Mouse (Mus musculus) liver, embryonic 11.5 days (tissue): ENCODE measurements around the gene Gm11034. TPM values are rescaled to one million over a fixed set of nuclear protein-coding genes. Genes with fewer than 3 reads are reported as not detected.

Experiments used
- ATAC-seq: fragments of 200-750 bp; cut with Nextera tagmentation; replicated peaks from 2 replicates; pipeline ENCODE4 v1.8.0; 2017; ENCODE audit warnings: moderate number of reproducible peaks, mild to moderate bottlenecking, moderate TSS enrichment, moderate library complexity; ENCODE audit not compliant: low FRiP score
- DNase-seq: peaks from one replicate; pipeline ENCODE4 v3.0.0-alpha.2; 2017; ENCODE audit warnings: low spot score
- H3K27ac ChIP-seq: fragments of 300-500 bp; sonication (generic); 2 replicates; pipeline ENCODE4 v1.5.1; 2014; ENCODE audit warnings: mild to moderate bottlenecking, low read depth, low read length, control low read depth
- H3K27me3 ChIP-seq: fragments of 300-500 bp; sonication (generic); replicated peaks from 2 replicates; pipeline ENCODE4 v1.6.1; 2014; ENCODE audit warnings: low read length, mixed read lengths; ENCODE audit not compliant: control insufficient read depth, insufficient read depth
- H3K36me3 ChIP-seq: fragments of 300-500 bp; sonication (generic); 2 replicates; pipeline ENCODE4 v1.6.1; 2014; ENCODE audit warnings: mild to moderate bottlenecking, low read length, moderate library complexity, mixed read lengths; ENCODE audit not compliant: control insufficient read depth, insufficient read depth
- H3K4me1 ChIP-seq: fragments of 300-500 bp; sonication (generic); replicated peaks from 2 replicates; pipeline ENCODE4 v1.6.1; 2014; ENCODE audit warnings: low read length, mixed read lengths; ENCODE audit not compliant: control insufficient read depth, insufficient read depth
- H3K4me2 ChIP-seq: fragments of 300-500 bp; sonication (generic); 2 replicates; pipeline ENCODE4 v1.6.1; 2014; ENCODE audit warnings: mild to moderate bottlenecking, control low read depth, moderate library complexity
- H3K4me3 ChIP-seq: fragments of 300-500 bp; sonication (generic); 2 replicates; pipeline ENCODE4 v1.5.1; 2014; ENCODE audit warnings: low read depth, low read length, control low read depth
- H3K9ac ChIP-seq: fragments of 300-500 bp; sonication (generic); 2 replicates; pipeline ENCODE4 v1.6.1; 2014; ENCODE audit warnings: low read depth, low read length, control low read depth
- H3K9me3 ChIP-seq: fragments of 300-500 bp; sonication (generic); 2 replicates; pipeline ENCODE4 v1.6.1; 2016; ENCODE audit warnings: low read length, inconsistent platforms, mixed read lengths; ENCODE audit not compliant: control insufficient read depth
- WGBS: fragments of 180-500 bp; shearing (Covaris S2); extraction: QIAGEN DNeasy Blood & Tissue Kit; methylation state at CpG from one replicate; pipeline ENCODE4 v1.1.7; 2014; 5-methylcytosine and 5-hydroxymethylcytosine counted together
- polyA plus RNA-seq: library from polyadenylated mRNA; unstranded; fragments of >200 nt; fragmentation: Nextera tagmentation; extraction: Ambion mirVana; gene quantifications from 2 replicates; pipeline ENCODE4 v1.2.1, GENCODE M21; 2014

The Gm11034 gene
- polyA plus RNA-seq, 1 experiment from 2014 or later, result not detected

DNA sequence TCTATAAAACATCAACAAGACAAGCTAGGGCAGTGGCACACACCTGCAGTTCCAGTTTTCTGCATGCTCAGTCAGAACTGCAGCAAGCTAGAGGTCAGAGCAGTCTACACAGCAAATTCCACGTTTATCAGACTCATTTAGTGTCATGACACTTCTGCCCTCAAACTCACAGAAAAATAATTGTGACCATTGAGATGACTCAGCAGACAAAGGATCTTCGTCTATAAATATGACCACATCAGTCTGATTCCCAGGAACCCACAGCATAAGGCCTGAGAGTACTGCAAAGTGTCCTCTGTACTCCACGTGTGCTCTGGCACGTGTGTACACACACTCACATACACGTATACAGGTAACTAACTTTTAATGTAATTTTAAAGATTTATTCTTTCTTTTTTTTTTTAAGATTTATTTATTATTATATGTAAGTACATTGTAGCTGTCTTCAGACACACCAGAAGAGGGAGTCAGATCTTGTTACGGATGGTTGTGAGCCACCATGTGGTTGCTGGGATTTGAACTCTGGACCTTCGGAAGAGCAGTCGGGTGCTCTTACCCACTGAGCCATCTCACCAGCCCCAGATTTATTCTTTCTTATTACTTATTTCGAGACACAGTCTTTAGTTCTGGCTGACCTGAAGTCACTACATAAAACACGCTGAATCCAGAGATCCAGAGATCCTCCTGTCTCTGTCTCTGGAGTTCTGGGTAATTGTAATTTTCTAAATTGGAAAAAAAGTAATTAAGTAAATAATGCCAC is 5.5 kb upstream of the Gm11034 start:
- Histone ChIP-seq H3K36me3 (peaks cover 22% of the 10 kb centered on the region), H3K4me2 (peak overlapping the region; percentile 92), H3K9me3 (no peaks in the 10 kb centered on the region), H3K27me3 (no peaks in the 10 kb centered on the region), H3K4me1 (peaks cover 8% of the 10 kb centered on the region), H3K9ac (no peak overlapping the region), H3K4me3 (peak overlapping the region; percentile 89), H3K27ac (peak overlapping the region; percentile 66; the same call in 1 of the 2 replicates)
- DNase-seq (no peak), ATAC-seq (no peak)
- 78% methylated on average over 9 of the region's 10 CpGs for WGBS

GRCm38 (mm10) chr8:72215871-72216270 is 2.4 kb upstream of the Gm11034 start:
- Histone ChIP-seq H3K9ac (no peak overlapping the region), H3K4me1 (peaks cover 7% of the 10 kb centered on the region), H3K27ac (no peak overlapping the region), H3K4me3 (no peak overlapping the region), H3K36me3 (no peaks in the 10 kb centered on the region; the same call in 1 of the 2 replicates), H3K4me2 (no peak overlapping the region), H3K27me3 (no peaks in the 10 kb centered on the region), H3K9me3 (no peaks in the 10 kb centered on the region)
- DNase-seq, result no peak
- 24% methylated on average over 1 of the region's 1 CpGs for WGBS
- ATAC-seq, result no peak

- Histone ChIP-seq H3K36me3 (no peaks in the 10 kb centered on the region), H3K9me3 (no peaks in the 10 kb centered on the region), H3K27me3 (no peaks in the 10 kb centered on the region), H3K27ac (no peak overlapping the region), H3K4me3 (no peak overlapping the region), H3K4me2 (no peak overlapping the region), H3K9ac (no peak overlapping the region), H3K4me1 (no peaks in the 10 kb centered on the region)
- no peak for ATAC-seq
- WGBS, result 49% methylated on average over 2 of the region's 2 CpGs
- DNase-seq, result no peak
Measured at GRCm38 (mm10) chr8:72215060-72215459, 1.6 kb upstream of the Gm11034 start.

GRCm38 (mm10) chr8:72212751-72213150 is 685 bp downstream of the Gm11034 start, which contains the start of gene Cib3:
Gene Cib3 (minus strand): TSS chr8:72212837.
- ATAC-seq (no peak), DNase-seq (no peak)
- 59% methylated on average over 4 of the region's 4 CpGs for WGBS
- no peak within 1 kb of the TSS for H3K4me2 ChIP-seq
- no peaks in the 10 kb centered on the region for H3K36me3 ChIP-seq
- no peaks in the 10 kb centered on the region for H3K4me1 ChIP-seq
- H3K9ac ChIP-seq, result no peak within 1 kb of the TSS
- no peaks in the 10 kb centered on the region for H3K27me3 ChIP-seq
- no peaks in the 10 kb centered on the region for H3K9me3 ChIP-seq
- H3K27ac ChIP-seq, result no peak within 1 kb of the TSS
- no peak within 1 kb of the TSS for H3K4me3 ChIP-seq

DNA sequence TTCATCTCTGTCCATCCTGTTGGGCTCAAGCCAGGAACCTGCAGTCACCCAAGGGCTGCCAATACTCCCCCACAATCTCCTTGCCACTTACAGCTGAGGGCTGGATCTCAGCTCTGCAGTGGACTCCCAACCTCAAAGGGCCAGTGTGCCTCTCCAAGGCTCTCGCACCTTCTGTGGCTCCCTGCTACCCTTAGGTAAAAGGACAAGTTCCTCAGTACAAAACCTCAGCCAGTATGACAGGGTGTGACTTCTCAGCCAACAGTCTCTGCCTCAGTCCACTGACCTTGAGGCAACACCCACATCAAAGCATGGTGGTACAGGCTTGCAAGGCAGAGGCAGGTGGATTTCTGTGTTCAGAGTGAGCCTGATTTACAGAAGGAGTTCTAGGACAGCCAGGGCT is 1.6 kb downstream of the Gm11034 start:
- H3K36me3 ChIP-seq, result no peaks in the 10 kb centered on the region
- no peak overlapping the region for H3K27ac ChIP-seq
- H3K4me1 ChIP-seq, result no peaks in the 10 kb centered on the region
- ATAC-seq (no peak), DNase-seq (no peak)
- H3K27me3 ChIP-seq, result no peaks in the 10 kb centered on the region
- no peak overlapping the region for H3K4me2 ChIP-seq
- no peak overlapping the region for H3K4me3 ChIP-seq
- WGBS, result 58% methylated on average over 1 of the region's 1 CpGs
- no peak overlapping the region for H3K9ac ChIP-seq
- no peaks in the 10 kb centered on the region for H3K9me3 ChIP-seq

GRCm38 (mm10) chr8:72210710-72211109 is 2.7 kb downstream of the Gm11034 start:
- ATAC-seq (no peak), DNase-seq (no peak)
- H3K9ac ChIP-seq, result no peak overlapping the region
- no peaks in the 10 kb centered on the region for H3K36me3 ChIP-seq
- no peaks in the 10 kb centered on the region for H3K27me3 ChIP-seq
- H3K4me1 ChIP-seq, result no peaks in the 10 kb centered on the region
- no peak overlapping the region for H3K27ac ChIP-seq
- no peak overlapping the region for H3K4me3 ChIP-seq
- 52% methylated on average over 2 of the region's 2 CpGs for WGBS
- H3K9me3 ChIP-seq, result no peaks in the 10 kb centered on the region
- no peak overlapping the region for H3K4me2 ChIP-seq

GRCm38 (mm10) chr8:72210222-72210621 is 3.2 kb downstream of the Gm11034 start:
- Histone ChIP-seq H3K4me2 (no peak overlapping the region), H3K27ac (no peak overlapping the region), H3K27me3 (no peaks in the 10 kb centered on the region), H3K4me1 (no peaks in the 10 kb centered on the region), H3K9ac (no peak overlapping the region), H3K36me3 (no peaks in the 10 kb centered on the region), H3K9me3 (no peaks in the 10 kb centered on the region), H3K4me3 (no peak overlapping the region)
- DNase-seq, result no peak
- no peak for ATAC-seq
- WGBS, result 68% methylated on average over 4 of the region's 4 CpGs

DNA sequence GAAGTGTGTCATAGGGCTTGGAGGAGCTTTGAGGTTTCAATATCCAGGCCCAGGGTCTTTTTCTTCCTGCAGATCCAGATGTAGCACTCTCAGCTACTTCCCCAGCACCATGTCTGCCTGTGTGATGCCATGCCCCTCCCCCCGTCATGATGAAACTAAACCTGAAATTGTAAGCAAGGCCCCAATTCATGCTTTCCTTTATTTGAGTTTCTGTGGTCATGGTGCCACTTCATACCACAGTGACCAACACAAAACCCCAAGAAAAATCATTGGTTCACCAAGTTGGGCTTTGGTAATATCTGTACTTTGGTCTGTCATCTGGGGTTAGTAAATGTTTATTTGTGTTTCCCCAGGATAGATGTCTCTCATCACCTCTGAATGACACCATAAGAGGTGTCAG is 4.9 kb downstream of the Gm11034 start:
- H3K9me3 ChIP-seq, result no peaks in the 10 kb centered on the region
- no peaks in the 10 kb centered on the region for H3K36me3 ChIP-seq
- DNase-seq, result no peak
- H3K27ac ChIP-seq, result no peak overlapping the region
- ATAC-seq, result no peak
- 75% methylated on average over 1 of the region's 1 CpGs for WGBS
- no peak overlapping the region for H3K9ac ChIP-seq
- no peak overlapping the region for H3K4me3 ChIP-seq
- no peak overlapping the region for H3K4me2 ChIP-seq
- H3K27me3 ChIP-seq, result no peaks in the 10 kb centered on the region
- no peaks in the 10 kb centered on the region for H3K4me1 ChIP-seq

DNA sequence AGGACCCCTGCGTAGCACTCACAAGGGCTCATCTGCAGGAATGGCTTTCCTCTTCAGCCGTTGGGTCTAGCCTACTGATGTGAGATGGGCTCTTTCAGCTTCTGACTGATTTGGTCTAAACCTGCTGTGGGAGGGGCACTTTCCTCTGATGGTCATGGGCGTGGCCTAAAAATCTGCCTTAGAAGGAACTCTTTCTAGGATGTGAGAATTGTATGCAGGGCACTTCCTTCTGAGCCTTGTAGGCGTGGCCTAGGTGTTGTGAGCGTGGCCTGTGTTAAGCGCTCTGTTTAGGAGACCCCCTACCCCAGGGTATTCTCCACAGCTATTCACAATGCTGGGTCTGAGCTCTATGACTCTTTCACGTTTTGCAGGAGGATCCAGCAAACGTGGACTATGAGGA is 15.4 kb downstream of the Gm11034 start:
- H3K4me1 ChIP-seq, result no peaks in the 10 kb centered on the region
- WGBS, result 52% methylated on average over 8 of the region's 8 CpGs
- H3K27ac ChIP-seq, result no peak overlapping the region
- DNase-seq (no peak), ATAC-seq (no peak)
- H3K4me3 ChIP-seq, result no peak overlapping the region
- H3K27me3 ChIP-seq, result no peaks in the 10 kb centered on the region
- H3K9ac ChIP-seq, result no peak overlapping the region
- no peaks in the 10 kb centered on the region for H3K36me3 ChIP-seq
- H3K4me2 ChIP-seq, result no peak overlapping the region
- peaks cover 6% of the 10 kb centered on the region for H3K9me3 ChIP-seq
